Mouse (Mus musculus): ENCODE measurements around the gene Map3k5. TPM values are rescaled to one million over a fixed set of nuclear protein-coding genes. Genes with fewer than 3 reads are reported as not detected.
A peak's percentile ranks its signal among the peaks of the same experiment; 100 is the strongest.

The Map3k5 gene
- total RNA-seq, 2 experiments from 2014 or later: 24.1 to 32.5 TPM

GRCm38 (mm10) chr10:19933511-19934383, 525 bp upstream of the Map3k5 start:
- DNase-seq (ENCODE audit: low spot score in 2 of 2): peak; percentile 63 to 80

- peak in 1 of 2 experiments; percentile 19 for DNase-seq (ENCODE audit: low spot score in 2 of 2)
Observed at GRCm38 (mm10) chr10:19935295-19935623, 987 bp downstream of the Map3k5 start.

GRCm38 (mm10) chr10:19935821-19936367, 1.6 kb downstream of the Map3k5 start:
- peak in 1 of 2 experiments; percentile 33 for DNase-seq (ENCODE audit: low spot score in 2 of 2)

- DNase-seq (ENCODE audit: low spot score in 2 of 2): no peak
Observed at GRCm38 (mm10) chr10:19936961-19937708, 2.9 kb downstream of the Map3k5 start.

GRCm38 (mm10) chr10:19938738-19939137, 4.5 kb downstream of the Map3k5 start:
- no peak for DNase-seq (ENCODE audit: low spot score in 2 of 2)

GRCm38 (mm10) chr10:19939282-19939705, 5.0 kb downstream of the Map3k5 start:
- DNase-seq (ENCODE audit: low spot score in 2 of 2): no peak

- no peak for DNase-seq (ENCODE audit: low spot score in 2 of 2)
Observed at GRCm38 (mm10) chr10:19940127-19940526, 5.9 kb downstream of the Map3k5 start.

- no peak for DNase-seq (ENCODE audit: low spot score in 2 of 2)
Observed at GRCm38 (mm10) chr10:19940626-19941025, 6.4 kb downstream of the Map3k5 start.

- DNase-seq (ENCODE audit: low spot score in 2 of 2): no peak
Observed at GRCm38 (mm10) chr10:19941063-19941462, 6.8 kb downstream of the Map3k5 start.

GRCm38 (mm10) chr10:19941914-19942313, 7.6 kb downstream of the Map3k5 start:
- DNase-seq (ENCODE audit: low spot score in 2 of 2): no peak

- DNase-seq (ENCODE audit: low spot score in 2 of 2): no peak
Observed at GRCm38 (mm10) chr10:19942621-19943020, 8.3 kb downstream of the Map3k5 start.

GRCm38 (mm10) chr10:19945651-19946050, 11.4 kb downstream of the Map3k5 start:
- no peak for DNase-seq (ENCODE audit: low spot score in 2 of 2)

- peak in 1 of 2 experiments; percentile 52 for DNase-seq (ENCODE audit: low spot score in 2 of 2)
Observed at GRCm38 (mm10) chr10:19946644-19947043, 12.4 kb downstream of the Map3k5 start.

GRCm38 (mm10) chr10:19947441-19947840, 13.2 kb downstream of the Map3k5 start:
- no peak for DNase-seq (ENCODE audit: low spot score in 2 of 2)

- DNase-seq (ENCODE audit: low spot score in 2 of 2): no peak
Observed at GRCm38 (mm10) chr10:19947901-19948300, 13.6 kb downstream of the Map3k5 start.

- DNase-seq (ENCODE audit: low spot score in 2 of 2): no peak
Observed at GRCm38 (mm10) chr10:19948381-19948780, 14.1 kb downstream of the Map3k5 start.

- DNase-seq (ENCODE audit: low spot score in 2 of 2): no peak
Observed at GRCm38 (mm10) chr10:19949106-19949505, 14.8 kb downstream of the Map3k5 start.

GRCm38 (mm10) chr10:19953032-19953761, 18.9 kb downstream of the Map3k5 start:
- no peak for DNase-seq (ENCODE audit: low spot score in 2 of 2)

GRCm38 (mm10) chr10:19954572-19954971, 20.3 kb downstream of the Map3k5 start:
- no peak for DNase-seq (ENCODE audit: low spot score in 2 of 2)

GRCm38 (mm10) chr10:19955817-19956216, 21.5 kb downstream of the Map3k5 start:
- DNase-seq (ENCODE audit: low spot score in 2 of 2): no peak

GRCm38 (mm10) chr10:19956745-19957144, 22.5 kb downstream of the Map3k5 start:
- DNase-seq (ENCODE audit: low spot score in 2 of 2): no peak

Data from layer of hippocampus, adult 18-20 months (tissue).